Comparison of ENCODE assay signal across 1 mouse cellular context in the genomic region with DNA sequence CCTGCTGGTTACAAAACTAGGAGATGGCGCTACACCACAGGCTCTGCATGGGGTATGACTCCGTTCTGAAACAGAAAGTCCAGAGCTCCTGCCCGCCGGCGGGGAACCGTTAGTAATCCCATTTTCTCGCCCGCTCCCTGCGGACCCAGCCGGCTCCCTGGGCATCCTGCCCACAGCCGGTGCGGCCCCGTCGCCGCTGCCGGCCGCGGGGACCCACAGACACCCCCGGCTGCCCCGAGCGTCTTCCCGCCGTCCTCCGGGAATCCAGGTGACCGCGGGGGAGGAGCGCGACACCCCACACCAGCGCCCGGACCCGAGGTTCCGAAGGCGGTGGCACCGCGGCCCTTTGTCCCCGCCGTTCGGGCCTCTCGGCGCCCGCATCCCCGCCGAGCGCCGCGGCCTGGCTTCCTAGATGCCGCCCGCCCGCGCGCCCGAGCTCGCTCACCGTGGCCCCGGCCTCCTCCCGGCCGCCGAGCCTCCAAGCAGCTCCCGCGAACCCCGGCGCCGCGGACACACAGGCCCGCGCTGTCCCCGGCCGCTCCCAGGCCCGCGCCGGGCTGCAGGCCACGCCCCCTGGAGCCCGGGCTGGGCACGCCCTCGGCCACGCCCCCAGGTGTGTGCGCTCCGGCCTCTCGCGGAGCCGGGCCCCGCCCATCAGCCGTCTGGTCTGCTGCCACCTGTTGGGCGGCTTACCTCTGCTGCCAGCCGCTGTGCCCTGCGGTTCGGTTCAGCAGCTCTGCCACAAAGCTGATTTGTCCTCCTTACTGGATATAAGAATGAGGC.
TF ChIP-seq lines count a peak whose summit lies in the region.

A gene (minus strand): TSS at position 605 of the 783 bp plus-strand sequence.

TF ChIP-seq in CH12.LX, 34 proteins besides CTCF, POLR2A, EP300 and RAD21 (continued from another document):
- TF ChIP-seq ETS1 (conservative IDR thresholded peaks at IDR 0.05; ENCODE audit: low read depth, low read length) (no peak), POLR2AphosphoS2 (IDR thresholded peaks at IDR 0.05; ENCODE audit: low read depth, low read length) (no peak), MAX (IDR thresholded peaks at IDR 0.05; ENCODE audit: low read length) (no peak), NELFE (IDR thresholded peaks at IDR 0.05; ENCODE audit: low read depth, low read length) (peak; percentile 77), MYC (IDR thresholded peaks at IDR 0.05; ENCODE audit: low read depth, low read length) (no peak), TBP (conservative IDR thresholded peaks at IDR 0.05; ENCODE audit: low read depth, low read length) (no peak), MAZ (IDR thresholded peaks at IDR 0.05; ENCODE audit: low read depth, low read length) (peak; percentile 91), KAT2A (IDR thresholded peaks at IDR 0.05; ENCODE audit: insufficient replicate concordance, low read length) (no peak), CHD1 (IDR thresholded peaks at IDR 0.05; ENCODE audit: low read depth, low read length) (no peak), PAX5 (IDR thresholded peaks at IDR 0.05; ENCODE audit: low read length) (no peak), MEF2A (IDR thresholded peaks at IDR 0.05; ENCODE audit: borderline replicate concordance, low read depth, low read length) (no peak), ZKSCAN1 (IDR thresholded peaks at IDR 0.05; ENCODE audit: borderline replicate concordance, low read depth, low read length) (no peak), MAFK (IDR thresholded peaks at IDR 0.05; ENCODE audit: insufficient replicate concordance, low read length) (no peak), UBTF (IDR thresholded peaks at IDR 0.05; ENCODE audit: low read depth, low read length) (no peak; the same call in 1 of the 2 replicates), JUND (conservative IDR thresholded peaks at IDR 0.05; ENCODE audit: low read depth, low read length) (no peak), IRF4 (IDR thresholded peaks at IDR 0.05; ENCODE audit: low read depth, low read length) (0 out of 2 replicates have a peak, but pooled peaks have one; percentile 10), ZMIZ1 (IDR thresholded peaks at IDR 0.05; ENCODE audit: low read depth, low read length) (no peak), ELF1 (IDR thresholded peaks at IDR 0.05; ENCODE audit: low read depth, low read length) (no peak), CHD2 (IDR thresholded peaks at IDR 0.05; ENCODE audit: low read length) (no peak), ZC3H11A (IDR thresholded peaks at IDR 0.05; ENCODE audit: low read depth, low read length) (no peak), SMC3 (IDR thresholded peaks at IDR 0.05; ENCODE audit: low read depth, low read length) (peak; percentile 71), USF1 (IDR thresholded peaks at IDR 0.05; ENCODE audit: low read depth, low read length) (no peak), JUN (IDR thresholded peaks at IDR 0.05; ENCODE audit: insufficient read depth, low read depth, low read length) (no peak), ZNF384 (IDR thresholded peaks at IDR 0.05; ENCODE audit: low read depth, low read length) (no peak), USF2 (conservative IDR thresholded peaks at IDR 0.05; ENCODE audit: low read depth, low read length) (no peak), SIN3A (IDR thresholded peaks at IDR 0.05; ENCODE audit: low read length) (peak; percentile 61; the same call in 1 of the 2 replicates), TCF12 (IDR thresholded peaks at IDR 0.05; ENCODE audit: low read depth, low read length) (peak; percentile 65), E2F4 (IDR thresholded peaks at IDR 0.05; ENCODE audit: insufficient replicate concordance, low read depth, low read length) (no peak), MXI1 (IDR thresholded peaks at IDR 0.05; ENCODE audit: low read depth, low read length) (peak; percentile 46), RCOR1 (conservative IDR thresholded peaks at IDR 0.05; ENCODE audit: low read depth, low read length) (no peak), NRF1 (IDR thresholded peaks at IDR 0.05; ENCODE audit: low read depth, low read length) (peak; percentile 61), HCFC1 (IDR thresholded peaks at IDR 0.05; ENCODE audit: low read depth, low read length) (no peak), GABPA (IDR thresholded peaks at IDR 0.05; ENCODE audit: insufficient replicate concordance, low read depth, low read length) (no peak)
TF ChIP-seq in CH12.LX: peak in this region for 8.
